Mouse (Mus musculus) testis, adult 2 months (tissue): Measurements from ENCODE around the gene Tcfl5.

Source experiments
- CTCF ChIP-seq: fragments of 200-500 bp; IDR thresholded peaks from 2 replicates; pipeline ENCODE4 v1.5.1; 2012; ENCODE audit warnings: low read depth, mild to moderate bottlenecking, inconsistent platforms, low read length, moderate library complexity; ENCODE audit not compliant: control insufficient read depth, insufficient read depth, insufficient replicate concordance
- POLR2A ChIP-seq: fragments of 200-500 bp; IDR thresholded peaks from 2 replicates; pipeline ENCODE4 v1.6.1; 2012; ENCODE audit warnings: low read depth, mild to moderate bottlenecking, inconsistent platforms, low read length, moderate library complexity; ENCODE audit not compliant: control insufficient read depth

DNA sequence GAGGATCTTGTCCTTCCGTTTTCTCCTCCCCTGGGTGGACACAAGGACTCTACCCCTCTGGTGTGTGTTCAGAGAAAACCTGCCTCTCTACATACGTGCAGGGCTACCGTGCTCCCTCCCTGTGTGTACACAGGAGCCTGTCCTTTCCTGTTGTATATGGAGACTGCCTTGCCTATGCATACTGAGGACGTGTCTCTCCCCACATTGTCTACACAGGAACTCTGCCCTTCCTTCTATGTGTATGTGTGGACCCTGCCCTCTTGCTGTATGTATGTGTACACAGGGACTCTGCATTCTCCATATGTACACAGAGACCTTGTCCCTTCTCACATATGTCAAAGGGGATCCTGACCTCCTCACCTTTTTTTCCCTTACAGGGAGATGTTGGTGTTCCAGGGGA, 32.2 kb downstream of the Tcfl5 start:
- no peak for TF ChIP-seq POLR2A
- TF ChIP-seq CTCF: no peak
